Mouse (Mus musculus) liver, embryonic 12.5 days (tissue): ENCODE data around the gene Myrip. TPM values are rescaled to one million over a fixed set of nuclear protein-coding genes. Genes with fewer than 3 reads are reported as not detected.

Experiments used
- ATAC-seq: fragments of 200-750 bp; cut with Nextera tagmentation; 2 replicates; pipeline ENCODE4 v1.8.0; 2017; ENCODE audit warnings: moderate number of reproducible peaks, mild to moderate bottlenecking, moderate library complexity
- H3K27ac ChIP-seq: fragments of 300-500 bp; sonication (generic); 2 replicates; pipeline ENCODE4 v1.5.1; 2016; ENCODE audit warnings: mild to moderate bottlenecking
- H3K27me3 ChIP-seq: fragments of 300-500 bp; sonication (generic); replicated peaks from 2 replicates; pipeline ENCODE4 v1.6.1; 2016; ENCODE audit warnings: mild to moderate bottlenecking, moderate library complexity
- H3K36me3 ChIP-seq: fragments of 300-500 bp; sonication (generic); 2 replicates; pipeline ENCODE4 v1.6.1; 2016; ENCODE audit warnings: mild to moderate bottlenecking, moderate library complexity
- H3K4me1 ChIP-seq: fragments of 300-500 bp; sonication (generic); 2 replicates; pipeline ENCODE4 v1.6.1; 2016
- H3K4me2 ChIP-seq: fragments of 300-500 bp; sonication (generic); 2 replicates; pipeline ENCODE4 v1.6.1; 2016; ENCODE audit warnings: mild to moderate bottlenecking, moderate library complexity
- H3K4me3 ChIP-seq: fragments of 300-500 bp; sonication (generic); 2 replicates; pipeline ENCODE4 v1.5.1; 2016; ENCODE audit warnings: mild to moderate bottlenecking, moderate library complexity
- H3K9ac ChIP-seq: fragments of 300-500 bp; sonication (generic); 2 replicates; pipeline ENCODE4 v1.6.1; 2016; ENCODE audit warnings: mild to moderate bottlenecking, moderate library complexity
- H3K9me3 ChIP-seq: fragments of 300-500 bp; sonication (generic); replicated peaks from 2 replicates; pipeline ENCODE4 v1.6.1; 2016; ENCODE audit warnings: mild to moderate bottlenecking, moderate library complexity
- WGBS: fragments of 180-500 bp; shearing (Covaris S2); methylation state at CpG from one replicate; pipeline ENCODE4 v1.1.7; 2016; ENCODE audit not compliant: insufficient replicate concordance; 5-methylcytosine and 5-hydroxymethylcytosine counted together
- polyA plus RNA-seq: library from polyadenylated mRNA; unstranded; fragments of >200 nt; fragmentation: Nextera tagmentation; extraction: Ambion mirVana; gene quantifications from 2 replicates; pipeline ENCODE4 v1.2.1, GENCODE M21; 2016

Gene Myrip
- polyA plus RNA-seq, 1 experiment from 2014 or later, result 0.04 TPM

DNA sequence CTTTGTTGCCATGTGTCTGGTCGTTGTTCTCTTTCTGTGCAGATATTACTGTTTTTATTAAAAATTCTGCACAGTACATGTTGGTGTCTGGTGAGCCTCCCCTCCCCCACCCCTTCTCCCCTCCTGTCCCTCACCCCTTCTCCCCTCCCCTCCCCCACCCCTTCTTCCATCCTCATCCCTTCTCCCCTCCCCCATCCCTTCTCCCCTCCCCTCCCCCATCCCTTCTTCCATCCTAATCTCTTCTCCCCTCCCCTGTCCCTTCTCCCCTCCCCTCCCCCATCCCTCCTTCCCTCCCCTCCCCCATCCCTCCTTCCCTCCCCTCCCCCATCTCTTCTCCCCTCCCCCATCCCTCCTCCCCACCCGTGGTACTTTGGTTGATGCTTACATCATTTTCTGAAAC is 135.5 kb downstream of the Myrip start:
- no peaks in the 10 kb centered on the region for H3K4me1 ChIP-seq
- 54% methylated on average over 2 of the region's 2 CpGs for WGBS
- H3K4me2 ChIP-seq, result no peak overlapping the region
- ATAC-seq, result no peak
- H3K9ac ChIP-seq, result no peak overlapping the region
- H3K36me3 ChIP-seq, result no peaks in the 10 kb centered on the region
- H3K27ac ChIP-seq, result no peak overlapping the region
- no peaks in the 10 kb centered on the region for H3K27me3 ChIP-seq
- no peaks in the 10 kb centered on the region for H3K9me3 ChIP-seq
- H3K4me3 ChIP-seq, result no peak overlapping the region

DNA sequence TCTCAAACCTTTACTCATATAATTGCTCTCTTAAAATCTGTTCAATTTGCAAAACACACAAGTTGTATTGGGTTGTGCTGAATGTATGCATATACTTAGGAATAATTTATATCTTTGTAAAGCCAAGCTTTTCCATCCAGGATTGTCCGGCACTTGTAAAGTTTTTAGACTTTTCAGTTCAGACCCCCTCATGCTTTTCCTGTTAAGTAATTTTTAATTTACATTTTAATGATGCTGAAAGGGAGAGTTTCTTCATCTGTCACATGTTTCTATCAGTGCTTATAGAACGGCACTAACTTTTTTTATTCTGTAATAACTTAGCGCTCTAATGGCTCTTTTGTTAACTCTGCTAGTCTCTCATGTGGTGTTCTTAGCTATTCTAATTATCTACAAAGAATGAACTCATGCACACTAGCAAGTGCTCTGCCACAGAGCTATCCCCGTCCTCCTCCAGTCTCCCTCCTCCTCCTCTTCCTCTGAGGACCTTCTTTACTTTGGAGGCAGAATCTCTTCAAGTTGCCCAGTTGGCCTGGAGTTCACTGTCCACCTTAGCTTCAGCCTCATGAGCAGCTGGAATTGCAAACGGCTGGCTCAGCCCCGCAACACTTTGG is 136.1 kb downstream of the Myrip start:
- Histone ChIP-seq H3K9me3 (no peaks in the 10 kb centered on the region), H3K27ac (no peak overlapping the region), H3K4me1 (no peaks in the 10 kb centered on the region), H3K36me3 (no peaks in the 10 kb centered on the region), H3K27me3 (no peaks in the 10 kb centered on the region), H3K9ac (no peak overlapping the region), H3K4me3 (no peak overlapping the region), H3K4me2 (no peak overlapping the region)
- ATAC-seq, result no peak
- WGBS, result 71% methylated on average over 6 of the region's 6 CpGs

DNA sequence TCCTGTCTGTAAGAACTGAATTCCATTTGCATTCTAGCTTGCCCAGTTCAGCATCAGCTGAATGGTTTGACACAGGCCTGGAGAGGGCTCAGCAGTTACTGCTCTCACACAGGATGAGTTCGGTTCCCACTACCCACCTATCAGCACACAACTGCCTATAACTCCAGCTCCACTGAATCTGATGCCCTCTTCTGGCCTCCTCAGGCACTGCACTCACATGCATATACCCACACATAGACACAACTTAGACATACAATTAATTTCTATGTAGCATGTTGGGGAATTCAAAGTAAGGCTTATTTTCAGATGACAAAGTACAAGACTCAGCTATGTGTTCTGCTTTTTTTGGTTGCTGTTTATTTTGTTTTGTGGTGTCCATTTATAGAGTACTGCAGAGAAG is 137.0 kb downstream of the Myrip start:
- no peak for ATAC-seq

DNA sequence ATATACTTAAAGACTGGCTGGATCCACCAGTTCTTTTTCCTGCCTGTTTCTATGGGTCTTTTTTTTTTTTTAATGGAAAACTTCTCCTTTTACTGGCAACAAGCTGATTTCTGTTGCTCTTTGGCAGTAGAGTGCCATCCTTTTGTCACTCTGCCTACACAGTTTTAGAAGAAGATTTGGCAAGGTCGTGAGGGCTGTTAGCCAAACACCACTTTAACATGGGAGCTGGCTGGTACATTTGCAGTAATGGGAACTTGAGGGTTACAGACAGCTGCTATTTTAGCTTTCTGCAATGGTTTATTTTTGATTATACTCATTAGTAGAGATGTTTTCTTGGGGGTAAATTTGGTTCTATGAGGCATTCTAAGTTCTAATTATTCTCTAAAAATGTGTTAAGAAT is 137.5 kb downstream of the Myrip start:
- Histone ChIP-seq H3K9ac (no peak overlapping the region), H3K36me3 (no peaks in the 10 kb centered on the region), H3K4me3 (no peak overlapping the region), H3K4me1 (no peaks in the 10 kb centered on the region), H3K27ac (no peak overlapping the region), H3K9me3 (no peaks in the 10 kb centered on the region), H3K4me2 (no peak overlapping the region), H3K27me3 (no peaks in the 10 kb centered on the region)
- no peak for ATAC-seq
- 48% methylated on average over 1 of the region's 1 CpGs for WGBS

More for the DNA sequence above, 137.0 kb downstream of the Myrip start:
- no peaks in the 10 kb centered on the region for H3K36me3 ChIP-seq
- H3K27me3 ChIP-seq, result no peaks in the 10 kb centered on the region
- H3K9ac ChIP-seq, result no peak overlapping the region
- no peaks in the 10 kb centered on the region for H3K4me1 ChIP-seq
- no peak overlapping the region for H3K4me3 ChIP-seq
- H3K27ac ChIP-seq, result no peak overlapping the region
- no peaks in the 10 kb centered on the region for H3K9me3 ChIP-seq
- H3K4me2 ChIP-seq, result no peak overlapping the region
- 81% methylated on average over 1 of the region's 1 CpGs for WGBS

DNA sequence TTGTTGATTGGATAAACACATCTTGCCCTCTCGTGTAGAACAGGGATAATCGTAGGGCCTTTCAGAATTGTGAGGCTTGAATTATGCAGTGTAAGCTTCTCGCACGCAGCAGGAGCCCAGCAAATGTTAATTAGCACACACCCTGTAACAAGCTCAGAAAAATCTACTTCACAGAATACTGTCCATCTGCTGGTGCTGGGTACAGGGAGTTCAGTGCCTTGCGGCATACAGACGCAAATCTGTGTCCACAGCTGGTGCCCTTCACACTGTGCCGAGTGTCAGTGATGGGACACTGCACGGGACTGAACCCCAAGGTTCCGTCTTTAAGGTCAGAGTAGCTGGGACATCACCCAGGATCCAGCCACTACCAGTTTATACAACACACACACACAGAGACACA is 143.3 kb downstream of the Myrip start:
- no peak overlapping the region for H3K4me2 ChIP-seq
- H3K4me1 ChIP-seq, result no peaks in the 10 kb centered on the region
- WGBS, result 71% methylated on average over 9 of the region's 9 CpGs
- H3K9ac ChIP-seq, result no peak overlapping the region
- ATAC-seq, result no peak
- H3K4me3 ChIP-seq, result no peak overlapping the region
- H3K9me3 ChIP-seq, result no peaks in the 10 kb centered on the region
- no peaks in the 10 kb centered on the region for H3K27me3 ChIP-seq
- H3K27ac ChIP-seq, result no peak overlapping the region
- no peaks in the 10 kb centered on the region for H3K36me3 ChIP-seq

DNA sequence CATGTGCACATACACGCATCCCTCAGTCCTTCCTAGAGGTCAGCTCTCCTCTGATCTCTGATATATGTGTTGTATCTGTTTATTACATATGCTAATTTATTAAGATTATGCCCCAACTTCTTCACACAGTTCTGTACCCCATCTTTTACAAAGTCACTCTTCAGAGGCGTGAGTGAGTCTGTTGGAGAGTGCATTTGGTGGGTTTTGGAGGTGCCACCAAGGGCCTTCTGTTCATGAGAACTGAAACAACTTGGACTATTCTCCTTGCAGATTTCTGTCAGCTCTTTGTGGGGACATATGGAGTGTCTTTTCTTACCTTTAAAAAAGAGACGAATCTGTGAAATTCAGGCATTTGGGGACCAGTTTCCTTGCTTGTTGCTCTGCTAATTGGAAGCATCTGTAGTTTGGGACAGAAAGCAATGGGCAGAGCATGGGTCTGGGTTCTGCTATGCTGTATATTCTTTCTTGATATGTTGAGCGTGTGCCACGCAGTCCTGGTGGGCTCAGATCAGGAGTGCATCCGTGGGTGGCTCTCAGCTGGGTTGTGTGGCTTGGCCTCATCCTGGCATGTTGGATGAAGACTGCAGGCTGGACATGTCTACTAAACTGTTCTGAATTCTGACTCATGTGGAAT is 148.5 kb downstream of the Myrip start:
- no peak overlapping the region for H3K9ac ChIP-seq
- no peak overlapping the region for H3K4me3 ChIP-seq
- ATAC-seq, result no peak
- H3K36me3 ChIP-seq, result no peaks in the 10 kb centered on the region
- H3K9me3 ChIP-seq, result no peaks in the 10 kb centered on the region
- no peak overlapping the region for H3K27ac ChIP-seq
- 67% methylated on average over 6 of the region's 6 CpGs for WGBS
- H3K4me1 ChIP-seq, result no peaks in the 10 kb centered on the region
- H3K27me3 ChIP-seq, result no peaks in the 10 kb centered on the region
- no peak overlapping the region for H3K4me2 ChIP-seq

DNA sequence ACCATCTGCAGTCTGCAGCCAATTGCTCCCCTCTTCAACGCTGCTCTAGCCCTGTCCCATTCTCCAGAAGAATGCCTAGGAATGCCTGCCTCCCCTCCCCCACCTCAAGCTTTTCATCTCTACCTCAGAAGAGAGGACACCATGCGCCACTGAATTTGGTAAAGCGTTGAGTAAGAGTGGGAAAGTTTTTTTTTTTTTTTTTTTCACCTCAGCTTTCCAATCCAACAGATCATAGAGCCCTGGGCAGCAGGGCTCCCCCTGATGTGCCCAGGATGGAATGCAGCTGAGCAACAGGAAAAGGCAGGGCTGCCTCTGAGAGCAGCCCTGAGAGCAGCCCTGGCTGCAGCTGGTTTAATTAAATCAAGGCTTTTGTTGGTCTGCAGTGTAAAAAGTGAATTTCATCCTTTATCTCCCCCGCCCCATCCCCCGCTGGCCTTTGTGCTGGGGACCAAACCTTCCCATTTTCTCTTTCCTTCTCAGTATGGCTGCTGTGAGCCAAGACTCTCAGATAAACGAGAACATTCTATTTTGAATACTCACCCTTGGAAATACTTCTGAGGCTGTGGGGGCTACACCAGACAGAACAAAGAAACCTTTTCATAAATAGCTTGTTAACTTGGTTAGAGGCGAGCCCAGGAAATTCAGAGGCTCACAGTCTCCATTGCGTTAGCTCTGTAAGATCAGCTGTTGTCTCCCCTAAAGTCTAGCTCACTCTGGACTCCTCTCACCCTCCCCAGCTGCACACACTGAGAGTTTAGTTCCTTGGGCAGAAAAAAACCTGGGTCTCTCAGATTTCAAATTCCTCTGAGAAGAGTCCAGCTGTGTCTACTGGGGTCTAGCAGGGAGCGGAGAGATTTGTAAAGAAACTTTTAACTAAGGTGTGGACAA is 154.7 kb downstream of the Myrip start:
- Histone ChIP-seq H3K9ac (no peak overlapping the region), H3K9me3 (no peaks in the 10 kb centered on the region), H3K27ac (no peak overlapping the region), H3K4me3 (no peak overlapping the region), H3K27me3 (no peaks in the 10 kb centered on the region; the same call in 1 of the 2 replicates), H3K36me3 (no peaks in the 10 kb centered on the region), H3K4me2 (no peak overlapping the region), H3K4me1 (no peaks in the 10 kb centered on the region)
- WGBS, result 37% methylated on average over 9 of the region's 9 CpGs
- no peak for ATAC-seq

DNA sequence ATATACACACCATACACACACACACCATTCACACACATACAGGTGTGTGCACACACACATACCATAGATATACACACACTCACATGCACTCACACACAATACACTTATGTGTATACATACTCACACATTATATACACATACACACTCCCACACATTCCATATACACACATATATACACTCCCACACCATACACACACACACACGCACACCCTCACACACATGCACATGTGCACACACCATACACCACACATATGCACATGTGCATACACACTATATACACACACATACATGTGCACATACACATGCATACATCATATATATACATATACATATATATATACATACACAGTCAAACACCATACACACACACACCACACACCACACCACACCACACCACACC is 169.1 kb downstream of the Myrip start:
- Histone ChIP-seq H3K4me2 (no peak overlapping the region), H3K27ac (no peak overlapping the region), H3K27me3 (peaks cover 16% of the 10 kb centered on the region; the same call in 1 of the 2 replicates), H3K9ac (no peak overlapping the region), H3K9me3 (no peaks in the 10 kb centered on the region), H3K4me3 (no peak overlapping the region), H3K4me1 (no peaks in the 10 kb centered on the region), H3K36me3 (no peaks in the 10 kb centered on the region)
- 77% methylated on average over 1 of the region's 1 CpGs for WGBS
- ATAC-seq, result no peak

DNA sequence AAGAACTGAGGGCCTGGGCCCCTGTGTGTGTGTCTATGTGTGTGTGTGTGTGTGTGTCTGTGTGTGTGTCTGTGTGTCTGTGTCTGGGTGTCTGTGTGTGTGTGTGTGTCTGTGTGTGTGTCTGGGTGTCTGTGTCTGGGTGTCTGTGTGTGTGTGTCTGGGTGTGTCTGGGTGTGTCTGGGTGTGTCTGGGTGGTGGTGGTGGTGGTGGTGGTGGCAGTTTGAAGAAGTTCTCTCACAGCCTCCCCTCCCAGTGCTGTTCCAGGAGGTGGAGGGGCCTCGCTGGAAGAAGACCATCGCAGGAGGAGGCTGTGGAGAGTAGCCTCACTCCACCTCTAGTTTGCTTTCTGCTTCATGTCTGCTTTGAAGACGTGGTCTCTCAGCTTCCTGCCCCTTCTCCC is 180.3 kb downstream of the Myrip start:
- Histone ChIP-seq H3K27me3 (peaks cover 27% of the 10 kb centered on the region), H3K27ac (peak overlapping the region; percentile 50), H3K36me3 (no peaks in the 10 kb centered on the region), H3K9ac (peak overlapping the region; percentile 55), H3K4me2 (peak overlapping the region; percentile 62), H3K4me3 (peak overlapping the region; percentile 23; the same call in 1 of the 2 replicates), H3K4me1 (peaks cover 23% of the 10 kb centered on the region), H3K9me3 (no peaks in the 10 kb centered on the region)
- ATAC-seq, result peak; percentile 89
- 34% methylated on average over 3 of the region's 3 CpGs for WGBS

DNA sequence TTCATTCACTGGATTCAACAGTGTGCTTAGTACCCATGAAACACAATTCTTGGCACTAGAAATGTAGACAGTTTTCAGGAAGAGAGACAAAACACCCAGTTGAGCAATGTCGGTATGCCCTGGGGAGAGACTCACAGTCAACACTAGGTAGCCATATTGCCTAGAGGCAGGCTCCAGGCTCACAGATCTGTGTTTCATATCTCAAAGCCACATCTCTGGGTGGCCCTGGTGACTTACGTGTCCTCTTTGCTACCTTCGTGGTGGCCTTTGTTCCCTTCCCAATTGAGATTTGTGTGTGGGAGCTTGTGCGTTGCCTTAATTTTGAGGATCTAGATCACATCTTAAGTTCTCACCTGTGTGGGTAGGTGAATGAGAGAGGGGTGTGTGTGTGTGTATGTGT is 181.1 kb downstream of the Myrip start:
- H3K4me1 ChIP-seq, result peaks cover 23% of the 10 kb centered on the region
- WGBS, result 60% methylated on average over 4 of the region's 4 CpGs
- no peak overlapping the region for H3K4me3 ChIP-seq
- peak overlapping the region; percentile 62 for H3K4me2 ChIP-seq
- no peaks in the 10 kb centered on the region for H3K36me3 ChIP-seq
- H3K27ac ChIP-seq, result no peak overlapping the region
- H3K27me3 ChIP-seq, result peaks cover 33% of the 10 kb centered on the region
- no peak overlapping the region for H3K9ac ChIP-seq
- H3K9me3 ChIP-seq, result no peaks in the 10 kb centered on the region
- ATAC-seq, result peak; percentile 59; the same call in 1 of the 2 replicates

DNA sequence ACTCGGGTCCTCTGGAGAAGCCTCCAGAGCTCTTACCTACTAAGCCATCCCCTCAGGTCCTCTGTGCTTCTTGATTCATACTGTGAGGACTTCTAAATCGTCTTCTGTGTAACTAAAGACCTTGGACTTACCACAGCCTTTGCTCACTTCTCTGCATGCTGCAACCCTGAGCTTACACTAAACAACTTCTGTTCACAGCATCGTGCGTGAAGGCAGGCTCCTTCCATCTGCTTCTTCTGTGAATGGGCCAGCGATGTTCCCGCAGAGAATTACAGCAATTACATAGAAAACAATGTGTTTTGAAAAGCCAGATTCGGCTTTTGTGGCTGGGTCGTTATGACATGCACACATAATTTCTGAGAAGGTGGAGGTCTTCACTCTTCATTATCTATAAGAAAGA is 181.8 kb downstream of the Myrip start:
- no peaks in the 10 kb centered on the region for H3K9me3 ChIP-seq
- H3K4me1 ChIP-seq, result peaks cover 23% of the 10 kb centered on the region
- WGBS, result 77% methylated on average over 8 of the region's 8 CpGs
- no peak overlapping the region for H3K4me3 ChIP-seq
- H3K4me2 ChIP-seq, result no peak overlapping the region
- peaks cover 29% of the 10 kb centered on the region; the same call in 1 of the 2 replicates for H3K27me3 ChIP-seq
- no peak overlapping the region for H3K27ac ChIP-seq
- no peaks in the 10 kb centered on the region for H3K36me3 ChIP-seq
- H3K9ac ChIP-seq, result no peak overlapping the region
- no peak for ATAC-seq

DNA sequence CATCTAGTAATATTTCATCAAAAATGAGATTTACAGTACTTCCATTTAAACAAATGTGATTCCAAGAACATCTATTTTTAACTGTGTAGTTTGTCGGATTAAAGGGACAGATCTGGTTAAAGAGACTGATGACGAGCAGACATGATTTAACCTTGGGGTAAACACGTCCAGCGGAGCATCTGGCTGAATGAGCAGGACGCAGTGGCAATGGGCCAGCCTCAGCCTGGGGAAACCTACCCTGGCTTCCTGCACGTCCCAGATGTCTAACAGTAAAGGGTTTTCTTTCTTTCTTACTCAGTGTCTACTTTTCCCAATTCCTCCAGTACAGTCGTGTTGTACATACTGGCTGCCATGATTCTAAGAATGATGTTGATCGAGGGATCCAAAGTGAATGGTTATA is 185.8 kb downstream of the Myrip start:
- H3K4me3 ChIP-seq, result no peak overlapping the region
- H3K27ac ChIP-seq, result no peak overlapping the region
- peaks cover 14% of the 10 kb centered on the region for H3K4me1 ChIP-seq
- H3K9ac ChIP-seq, result no peak overlapping the region
- H3K27me3 ChIP-seq, result peaks cover 26% of the 10 kb centered on the region; the same call in 1 of the 2 replicates
- 68% methylated on average over 8 of the region's 8 CpGs for WGBS
- H3K9me3 ChIP-seq, result no peaks in the 10 kb centered on the region
- ATAC-seq, result no peak
- no peak overlapping the region for H3K4me2 ChIP-seq
- H3K36me3 ChIP-seq, result no peaks in the 10 kb centered on the region
